Mouse (Mus musculus): ENCODE measurements at regions not wholly inside any gene's neighbourhood (a gene's known extent, or its start where the extent isn't known, plus 50 kb on each side); places are given as distances from the start of the nearest gene placed in this dataset. TPM values are rescaled to one million over a fixed set of nuclear protein-coding genes. Genes with fewer than 3 reads are reported as not detected.

DNA sequence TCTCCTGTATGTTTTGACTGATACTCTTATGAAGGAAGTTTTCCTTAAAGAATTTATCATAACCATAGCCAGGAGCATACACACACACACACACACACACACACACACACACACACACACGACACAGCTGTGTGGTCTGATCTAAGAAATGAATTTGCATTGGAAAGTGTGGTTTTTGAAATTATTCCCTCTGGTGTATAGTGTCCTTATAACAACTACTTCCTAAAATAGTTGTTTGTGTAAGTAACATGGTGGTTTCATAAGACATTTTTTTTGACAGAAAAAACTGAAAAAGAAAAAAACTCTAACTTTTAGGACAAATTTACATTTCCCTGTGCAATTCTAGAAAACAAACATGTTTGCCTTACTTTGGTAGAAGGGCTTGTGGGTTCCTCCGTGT, 826.3 kb downstream of the Hace1 start:
- Histone ChIP-seq H3K36me3 (ENCODE audit: control insufficient read depth, insufficient read depth, low read length) (no peaks in the 10 kb centered on the region), H3K4me1 (ENCODE audit: control insufficient read depth, insufficient read depth, low read length) (no peaks in the 10 kb centered on the region), H3K4me2 (ENCODE audit: low read length) (no peak overlapping the region), H3K9ac (ENCODE audit: low read length) (no peak overlapping the region), H3K27me3 (replicated peaks; ENCODE audit: control insufficient read depth, insufficient read depth, low read length) (no peaks in the 10 kb centered on the region), H3K4me3 (ENCODE audit: low read depth, low read length) (no peak overlapping the region), H3K9me3 (replicated peaks; ENCODE audit: control insufficient read depth, low read length) (no peaks in the 10 kb centered on the region), H3K27ac (ENCODE audit: low read depth, low read length) (no peak overlapping the region)
- WGBS: 81% methylated on average over 2 of the region's 2 CpGs
- ATAC-seq: no peak
- DNase-seq (ENCODE audit: low spot score): no peak

Small RNAs in the stretch of these regions (microRNA-seq; reads per million reads assigned to microRNA genes)
- gene Gm27410: not detected
